Mouse (Mus musculus): ENCODE measurements around the gene Serpina11.

DNA sequence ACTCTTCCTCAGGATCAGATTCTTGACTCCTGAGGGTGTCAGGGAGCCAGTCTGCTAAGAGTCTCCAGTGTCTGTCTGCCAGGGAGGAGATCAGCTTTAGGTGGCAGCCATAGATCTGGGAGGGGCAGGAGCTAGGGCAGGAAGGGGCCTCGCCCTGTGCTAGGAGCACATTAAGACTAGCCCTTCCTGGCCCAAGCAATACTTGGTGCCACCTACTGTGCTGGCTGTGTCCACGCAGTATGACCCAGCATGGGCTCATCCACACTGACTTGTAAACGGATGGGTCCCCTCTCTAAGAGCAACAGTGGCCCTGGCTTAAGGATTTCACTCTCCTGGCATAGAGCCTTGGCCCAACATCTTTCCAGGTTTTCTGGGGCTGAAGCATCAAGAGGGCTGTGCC lies 31.0 kb downstream of the Serpina11 start, which contains the start of gene Serpina1e:
- TF ChIP-seq CTCF (IDR thresholded peaks at IDR 0.05; ENCODE audit: extremely low read depth, insufficient read length, insufficient replicate concordance, low read depth, low read length) (no peak), POLR2A (IDR thresholded peaks at IDR 0.05; ENCODE audit: low read depth, low read length) (no peak)
